Mouse (Mus musculus) stomach, postnatal 0 days (tissue): Measurements from ENCODE around the gene Msrb3. TPM values are rescaled to one million over a fixed set of nuclear protein-coding genes. Genes with fewer than 3 reads are reported as not detected.
A peak's percentile ranks its signal among the peaks of the same experiment; 100 is the strongest.

Experiments used
- ATAC-seq: fragments of 200-750 bp; cut with Nextera tagmentation; 2 replicates; pipeline ENCODE4 v1.8.0; 2017; ENCODE audit not compliant: low FRiP score, low TSS enrichment
- DNase-seq: peaks from one replicate; pipeline ENCODE4 v3.0.0-alpha.2; 2016; ENCODE audit warnings: low spot score
- H3K27ac ChIP-seq: fragments of 300-500 bp; sonication (generic); replicated peaks from 2 replicates; pipeline ENCODE4 v1.5.1; 2014; ENCODE audit warnings: mild to moderate bottlenecking, control low read depth
- H3K27me3 ChIP-seq: fragments of 300-500 bp; sonication (generic); 2 replicates; pipeline ENCODE4 v1.6.1; 2014; ENCODE audit warnings: low read length; ENCODE audit not compliant: control insufficient read depth, insufficient read depth
- H3K36me3 ChIP-seq: fragments of 300-500 bp; sonication (generic); 2 replicates; pipeline ENCODE4 v1.6.1; 2014; ENCODE audit warnings: low read length, mixed read lengths; ENCODE audit not compliant: control insufficient read depth, insufficient read depth
- H3K4me1 ChIP-seq: fragments of 300-500 bp; sonication (generic); replicated peaks from 2 replicates; pipeline ENCODE4 v1.6.1; 2014; ENCODE audit warnings: antibody characterized with exemption; ENCODE audit not compliant: control insufficient read depth, insufficient read depth
- H3K4me2 ChIP-seq: fragments of 300-500 bp; sonication (generic); replicated peaks from 2 replicates; pipeline ENCODE4 v1.6.1; 2014; ENCODE audit warnings: low read depth, mild to moderate bottlenecking, control low read depth, moderate library complexity
- H3K4me3 ChIP-seq: fragments of 300-500 bp; sonication (generic); 2 replicates; pipeline ENCODE4 v1.5.1; 2014; ENCODE audit warnings: low read depth, low read length, control low read depth
- H3K9ac ChIP-seq: fragments of 300-500 bp; sonication (generic); 2 replicates; pipeline ENCODE4 v1.6.1; 2014; ENCODE audit warnings: mild to moderate bottlenecking, low read length, control low read depth, mixed read lengths
- H3K9me3 ChIP-seq: fragments of 300-500 bp; sonication (generic); 2 replicates; pipeline ENCODE4 v1.6.1; 2016; ENCODE audit warnings: low read length; ENCODE audit not compliant: control insufficient read depth
- CTCF ChIP-seq: IDR thresholded peaks from 2 replicates; pipeline ENCODE4 v1.5.1; 2016; ENCODE audit warnings: antibody characterized with exemption, low read depth, mild to moderate bottlenecking, moderate library complexity
- EP300 ChIP-seq: optimal IDR thresholded peaks from 2 replicates; pipeline ENCODE3; 2016; ENCODE audit warnings: antibody characterized with exemption
- WGBS: fragments of 180-500 bp; shearing (Covaris S2); extraction: QIAGEN DNeasy Blood & Tissue Kit; methylation state at CpG from one replicate; pipeline ENCODE4 v1.1.7; 2014; 5-methylcytosine and 5-hydroxymethylcytosine counted together
- polyA plus RNA-seq: library from polyadenylated mRNA; unstranded; fragments of >200 nt; fragmentation: Nextera tagmentation; extraction: Ambion mirVana; gene quantifications from 2 replicates; pipeline ENCODE4 v1.2.1, GENCODE M21; 2015

Gene Msrb3
- polyA plus RNA-seq, 1 experiment from 2014 or later = 23.2 TPM

GRCm38 (mm10) chr10:120894978-120895898 lies 3.7 kb downstream of the Msrb3 start:
- H3K27me3 ChIP-seq = no peaks in the 10 kb centered on the region
- no peak for DNase-seq
- H3K4me1 ChIP-seq = no peaks in the 10 kb centered on the region
- 75% methylated on average over 15 of the region's 15 CpGs for WGBS
- no peaks in the 10 kb centered on the region for H3K36me3 ChIP-seq
- ATAC-seq = no peak
- 0 out of 2 replicates have a peak overlapping the region, but pooled peaks have one; percentile 36 for H3K4me2 ChIP-seq
- H3K9ac ChIP-seq = no peak overlapping the region
- H3K9me3 ChIP-seq = no peaks in the 10 kb centered on the region
- 0 out of 2 replicates have a peak overlapping the region, but pooled peaks have one; percentile 24 for H3K27ac ChIP-seq
- TF ChIP-seq EP300 (no peak), CTCF (no peak)
- peak overlapping the region; percentile 10; the same call in 1 of the 2 replicates for H3K4me3 ChIP-seq

DNA sequence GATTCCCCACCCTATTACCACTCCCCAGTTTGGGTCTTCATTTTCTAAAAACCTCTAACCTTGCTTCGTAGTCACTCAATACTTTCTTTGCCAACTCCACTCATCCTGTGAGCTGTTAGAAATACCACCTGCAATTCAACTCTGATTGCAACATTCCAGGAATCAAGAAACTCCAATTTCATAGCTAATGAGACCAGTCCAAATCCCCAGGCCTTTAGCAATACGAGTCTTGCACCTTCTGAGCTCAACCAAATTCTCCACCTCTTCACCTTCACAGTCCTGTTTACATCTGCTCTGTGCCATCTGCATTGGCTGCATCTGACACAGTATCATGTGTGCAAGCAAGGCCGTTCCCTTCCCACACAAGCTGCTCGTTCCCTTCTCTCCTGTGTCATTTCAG lies 5.0 kb downstream of the Msrb3 start:
- ATAC-seq (no peak), DNase-seq (no peak)
- Histone ChIP-seq H3K9ac (no peak overlapping the region), H3K9me3 (no peaks in the 10 kb centered on the region), H3K4me2 (no peak overlapping the region), H3K36me3 (no peaks in the 10 kb centered on the region), H3K4me1 (no peaks in the 10 kb centered on the region), H3K27me3 (no peaks in the 10 kb centered on the region), H3K27ac (no peak overlapping the region), H3K4me3 (no peak overlapping the region)
- TF ChIP-seq CTCF (no peak), EP300 (no peak)
- WGBS = 49% methylated on average over 4 of the region's 4 CpGs

GRCm38 (mm10) chr10:120891131-120891530 lies 7.8 kb downstream of the Msrb3 start:
- 97% methylated on average over 4 of the region's 4 CpGs for WGBS
- no peak for DNase-seq

DNA sequence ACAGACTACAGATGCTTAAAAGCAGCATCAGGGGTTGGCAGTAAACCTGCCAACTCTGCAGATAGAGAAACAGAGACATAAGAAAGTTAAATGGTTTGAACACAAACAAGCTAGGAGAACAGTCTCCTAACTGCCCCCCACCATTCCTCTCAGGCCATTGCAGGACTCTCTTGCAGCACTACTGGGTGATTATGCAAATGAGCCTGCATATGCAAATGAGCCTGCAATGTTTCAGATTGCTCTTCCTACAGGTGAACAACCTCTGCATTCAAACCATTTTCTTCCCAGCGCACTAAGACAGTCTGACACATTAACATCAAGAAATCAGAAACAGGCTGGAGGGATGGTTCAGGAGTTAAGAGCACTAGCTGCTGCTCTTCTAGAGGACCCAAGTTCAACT lies 8.3 kb downstream of the Msrb3 start:
- no peak overlapping the region for H3K4me3 ChIP-seq
- H3K9me3 ChIP-seq = no peaks in the 10 kb centered on the region
- TF ChIP-seq CTCF (no peak), EP300 (no peak)
- DNase-seq (no peak), ATAC-seq (no peak)
- no peak overlapping the region for H3K9ac ChIP-seq
- H3K27ac ChIP-seq = no peak overlapping the region
- H3K27me3 ChIP-seq = no peaks in the 10 kb centered on the region
- H3K36me3 ChIP-seq = no peaks in the 10 kb centered on the region
- 97% methylated on average over 1 of the region's 1 CpGs for WGBS
- no peak overlapping the region for H3K4me2 ChIP-seq
- H3K4me1 ChIP-seq = no peaks in the 10 kb centered on the region

More at GRCm38 (mm10) chr10:120891131-120891530, 7.8 kb downstream of the Msrb3 start:
- H3K36me3 ChIP-seq = no peaks in the 10 kb centered on the region
- H3K9ac ChIP-seq = no peak overlapping the region
- H3K4me1 ChIP-seq = no peaks in the 10 kb centered on the region
- no peak for ATAC-seq
- no peaks in the 10 kb centered on the region for H3K9me3 ChIP-seq
- no peaks in the 10 kb centered on the region for H3K27me3 ChIP-seq
- H3K4me2 ChIP-seq = no peak overlapping the region
- no peak overlapping the region for H3K27ac ChIP-seq
- H3K4me3 ChIP-seq = no peak overlapping the region
- TF ChIP-seq EP300 (no peak), CTCF (no peak)

DNA sequence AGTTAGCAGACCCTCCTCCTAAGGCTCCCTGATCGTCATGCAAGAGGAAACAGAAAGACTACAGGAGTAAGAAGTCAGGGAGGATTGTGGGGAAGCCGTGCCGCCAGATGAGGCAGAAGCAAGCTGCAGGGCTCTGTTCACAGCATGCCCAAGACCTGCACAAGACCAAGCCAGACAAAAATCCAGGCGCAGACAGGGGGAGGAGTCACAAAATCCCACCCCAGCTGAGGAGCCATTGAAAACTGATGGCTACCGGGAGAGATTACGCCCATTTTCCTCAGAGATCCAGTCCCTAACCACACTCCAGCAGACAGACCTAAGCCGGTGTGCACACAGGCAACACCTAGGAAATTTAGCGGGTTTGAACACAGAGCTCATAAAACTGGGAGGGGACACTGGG lies 10.4 kb downstream of the Msrb3 start:
- WGBS = 93% methylated on average over 8 of the region's 8 CpGs
- TF ChIP-seq CTCF = no peak
- no peak for TF ChIP-seq EP300

GRCm38 (mm10) chr10:120884220-120884619 lies 14.7 kb downstream of the Msrb3 start:
- no peak overlapping the region for H3K27ac ChIP-seq
- no peak overlapping the region for H3K4me3 ChIP-seq
- TF ChIP-seq CTCF (no peak), EP300 (no peak)
- H3K4me1 ChIP-seq = no peaks in the 10 kb centered on the region
- no peaks in the 10 kb centered on the region for H3K27me3 ChIP-seq
- no peak overlapping the region for H3K4me2 ChIP-seq
- no peaks in the 10 kb centered on the region for H3K36me3 ChIP-seq
- DNase-seq (peak; percentile 9), ATAC-seq (no peak)
- no peak overlapping the region for H3K9ac ChIP-seq
- H3K9me3 ChIP-seq = no peaks in the 10 kb centered on the region
- 93% methylated on average over 14 of the region's 14 CpGs for WGBS

More for the DNA sequence above, 10.4 kb downstream of the Msrb3 start:
- Histone ChIP-seq H3K27me3 (no peaks in the 10 kb centered on the region), H3K4me2 (no peak overlapping the region), H3K4me1 (no peaks in the 10 kb centered on the region), H3K4me3 (no peak overlapping the region), H3K9me3 (no peaks in the 10 kb centered on the region), H3K36me3 (no peaks in the 10 kb centered on the region), H3K27ac (no peak overlapping the region), H3K9ac (no peak overlapping the region)
- ATAC-seq (no peak), DNase-seq (no peak)
